Mouse (Mus musculus) ovary, postnatal 10 days (tissue): Measurements from ENCODE around the gene Nop14.
"Not testable (repeated sequence)": the region's sequence is repeated elsewhere in the genome, so short reads cannot be mapped to it uniquely, and the experiment has no call there.

ENCODE experiments used
- DNase-seq: peaks from one replicate; pipeline ENCODE4 v3.0.0; 2022; ENCODE audit warnings: low spot score

Nop14 gene

GRCm38 (mm10) chr5:34609966-34610365 is 50.0 kb downstream of the Nop14 start:
- no peak for DNase-seq

DNA sequence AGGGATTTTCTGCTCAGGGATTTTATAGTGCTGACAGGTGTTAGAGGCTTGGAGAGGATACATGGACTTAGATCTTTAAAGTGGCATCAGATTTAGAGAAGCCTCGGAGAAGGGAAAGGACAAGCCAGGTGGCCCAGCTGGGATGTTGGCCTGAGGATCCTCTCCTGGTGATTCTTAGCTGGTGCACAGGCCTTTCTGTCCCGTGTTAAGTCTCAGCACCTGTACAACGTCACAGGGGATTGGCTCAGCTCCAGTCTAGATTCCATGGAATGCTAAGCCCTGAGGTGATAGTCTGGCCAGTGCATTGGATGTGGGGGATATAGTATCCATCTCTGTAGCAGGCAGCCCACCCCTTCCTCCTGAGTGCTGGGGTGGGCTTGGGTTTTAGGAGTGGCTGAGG is 51.7 kb downstream of the Nop14 start:
- no peak for DNase-seq

DNA sequence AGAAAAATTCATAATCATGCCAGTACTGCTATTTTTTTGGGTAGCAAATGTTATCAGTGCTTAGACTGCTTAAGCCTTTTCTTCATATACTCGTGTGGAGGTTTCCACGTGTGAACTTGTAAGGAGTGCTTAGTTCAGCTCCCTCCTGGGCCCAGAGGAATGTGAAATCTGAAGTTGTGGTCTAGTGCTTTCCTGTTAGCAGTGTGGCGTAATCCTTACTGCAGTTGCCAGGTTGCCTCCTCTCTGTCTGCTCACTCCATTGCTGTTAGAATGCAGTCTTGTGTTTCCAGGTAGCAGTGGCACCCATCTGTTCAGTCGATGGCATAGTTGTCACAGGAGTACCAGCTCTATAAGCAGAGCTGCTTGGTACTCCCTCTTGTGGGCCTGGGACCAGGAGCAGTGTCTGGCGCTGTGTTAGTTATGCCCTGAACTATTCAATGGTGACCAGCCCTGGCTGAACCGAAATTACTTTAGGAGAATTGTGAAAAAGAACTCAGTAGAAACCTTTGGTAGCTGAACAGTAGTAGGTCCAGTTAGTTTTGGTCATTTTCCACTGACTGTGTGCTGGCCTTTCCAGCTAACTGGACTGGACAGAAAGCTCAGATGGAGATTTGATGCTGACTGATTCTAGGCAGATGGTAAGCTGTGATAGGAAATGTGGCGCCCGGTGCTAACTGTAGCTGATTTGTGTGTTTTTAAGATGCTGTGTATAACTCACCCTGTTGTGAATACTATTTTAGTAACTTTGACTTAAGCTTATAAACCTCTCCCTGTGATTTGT is 52.7 kb downstream of the Nop14 start:
- DNase-seq, result no peak

GRCm38 (mm10) chr5:34604576-34604975 is 55.4 kb downstream of the Nop14 start:
- DNase-seq, result no peak

DNA sequence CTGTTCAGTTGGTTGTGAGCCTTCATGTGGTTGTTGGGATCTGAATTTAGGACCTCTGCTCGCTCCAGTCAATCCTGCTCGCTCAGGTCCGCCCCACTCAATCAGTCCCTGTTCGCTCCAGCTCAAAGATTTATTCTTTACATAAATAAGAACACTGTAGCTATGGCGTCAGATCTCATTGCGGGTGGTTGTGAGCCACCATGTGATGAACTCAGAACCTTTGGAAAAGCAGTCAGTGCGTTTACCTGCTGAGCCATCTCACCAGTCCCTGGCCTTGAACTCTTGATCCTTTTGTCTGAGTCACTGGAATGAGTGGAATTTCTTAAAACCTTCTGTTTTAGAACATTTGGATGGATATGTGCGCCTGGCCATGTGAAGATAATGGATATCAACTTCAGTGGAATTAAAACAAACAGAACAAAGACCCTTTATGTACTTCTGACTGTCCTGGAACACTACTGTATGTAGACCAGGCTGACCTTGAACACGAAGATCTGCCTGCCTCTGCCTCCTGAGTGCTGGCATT is 66.7 kb downstream of the Nop14 start:
- no peak for DNase-seq

- DNase-seq, result no peak
These were observed 67.3 kb downstream of the Nop14 start for GRCm38 (mm10) chr5:34592666-34593065.

- not testable (repeated sequence) for DNase-seq
These were observed 67.7 kb downstream of the Nop14 start for GRCm38 (mm10) chr5:34592224-34592623.

- no peak for DNase-seq
These were observed 68.5 kb downstream of the Nop14 start for GRCm38 (mm10) chr5:34591388-34592004.

- no peak for DNase-seq
These were observed 69.2 kb downstream of the Nop14 start for GRCm38 (mm10) chr5:34590702-34591101.

DNA sequence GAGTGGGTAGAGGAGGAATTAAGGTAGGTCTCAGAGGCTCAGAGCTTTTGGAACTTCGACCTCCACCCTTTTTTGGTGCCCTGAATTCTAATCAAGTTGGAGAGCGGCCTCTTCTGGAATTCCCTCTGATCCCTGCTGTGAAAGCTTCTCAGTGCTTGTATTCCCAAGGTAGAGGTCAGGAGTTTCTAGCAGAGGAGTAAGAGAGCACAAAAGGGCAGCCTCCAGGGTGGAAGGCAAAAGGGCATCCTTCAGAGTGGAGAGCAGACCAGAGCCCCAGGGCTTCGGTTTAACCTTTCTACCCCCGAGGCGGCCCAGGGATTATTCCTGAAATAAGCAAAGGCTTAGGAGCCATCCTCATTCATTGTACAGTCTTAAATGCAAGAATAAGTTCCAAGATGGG is 69.9 kb downstream of the Nop14 start:
- DNase-seq, result no peak
